Mouse (Mus musculus) midbrain, embryonic 15.5 days (tissue): ENCODE results near the gene Il15ra. TPM values are rescaled to one million over a fixed set of nuclear protein-coding genes. Genes with fewer than 3 reads are reported as not detected.
A peak's percentile ranks its signal among the peaks of the same experiment; 100 is the strongest.
"Not testable (repeated sequence)": the region's sequence is repeated elsewhere in the genome, so short reads cannot be mapped to it uniquely, and the experiment has no call there.

ENCODE experiments used
- ATAC-seq: fragments of 200-750 bp; cut with Nextera tagmentation; replicated peaks from 2 replicates; pipeline ENCODE4 v1.8.0; 2017; ENCODE audit warnings: moderate TSS enrichment
- H3K27ac ChIP-seq: fragments of 300-500 bp; sonication (generic); 2 replicates; pipeline ENCODE4 v1.5.1; 2015; ENCODE audit warnings: mild to moderate bottlenecking, inconsistent platforms
- H3K27me3 ChIP-seq: fragments of 300-500 bp; sonication (generic); replicated peaks from 2 replicates; pipeline ENCODE4 v1.6.1; 2015; ENCODE audit warnings: inconsistent platforms
- H3K36me3 ChIP-seq: fragments of 300-500 bp; sonication (generic); replicated peaks from 2 replicates; pipeline ENCODE4 v1.6.1; 2015; ENCODE audit warnings: inconsistent platforms
- H3K4me1 ChIP-seq: fragments of 300-500 bp; sonication (generic); 2 replicates; pipeline ENCODE4 v1.6.1; 2015; ENCODE audit warnings: inconsistent platforms
- H3K4me2 ChIP-seq: fragments of 300-500 bp; sonication (generic); 2 replicates; pipeline ENCODE4 v1.6.1; 2015; ENCODE audit warnings: inconsistent platforms, mild to moderate bottlenecking, moderate library complexity
- H3K4me3 ChIP-seq: fragments of 300-500 bp; sonication (generic); 2 replicates; pipeline ENCODE4 v1.5.1; 2015; ENCODE audit warnings: mild to moderate bottlenecking, inconsistent platforms
- H3K9ac ChIP-seq: fragments of 300-500 bp; sonication (generic); 2 replicates; pipeline ENCODE4 v1.6.1; 2015; ENCODE audit warnings: mild to moderate bottlenecking, inconsistent platforms
- H3K9me3 ChIP-seq: fragments of 300-500 bp; sonication (generic); 2 replicates; pipeline ENCODE4 v1.6.1; 2016; ENCODE audit warnings: inconsistent platforms
- WGBS: fragments of 180-500 bp; shearing (Covaris S2); methylation state at CpG from one replicate; pipeline ENCODE4 v1.1.7; 2015; ENCODE audit warnings: mixed read lengths; 5-methylcytosine and 5-hydroxymethylcytosine counted together
- polyA plus RNA-seq: library from polyadenylated mRNA; unstranded; fragments of >200 nt; fragmentation: Nextera tagmentation; extraction: Ambion mirVana; gene quantifications from 2 replicates; pipeline ENCODE4 v1.2.1, GENCODE M21; 2015

Il15ra gene
- polyA plus RNA-seq, 1 experiment from 2014 or later: 0.59 TPM

DNA sequence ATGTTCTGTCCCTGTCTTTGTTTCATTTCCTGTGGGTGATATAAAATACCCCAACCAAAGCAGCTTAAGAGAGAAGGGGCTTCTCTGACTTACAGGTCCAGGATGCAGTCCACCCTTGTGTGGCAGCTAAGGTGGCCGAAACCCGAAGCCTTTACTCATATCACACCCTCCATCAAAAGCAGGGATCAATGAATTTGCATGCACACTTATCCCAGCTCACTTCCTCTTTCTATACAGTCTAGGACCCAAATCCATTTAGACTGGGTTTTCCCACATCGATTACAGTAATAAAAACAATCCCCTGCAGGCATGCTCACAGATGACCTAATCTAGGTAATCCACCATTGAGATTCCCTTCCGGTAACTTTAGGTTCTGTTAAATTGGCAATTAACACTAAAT, 18.6 kb upstream of the Il15ra start:
- Histone ChIP-seq H3K4me3 (no peak overlapping the region), H3K9ac (no peak overlapping the region)
- 89% methylated on average over 4 of the region's 4 CpGs for WGBS

GRCm38 (mm10) chr2:11687436-11687835, 17.7 kb upstream of the Il15ra start:
- ATAC-seq: no peak
- Histone ChIP-seq H3K4me3 (no peak overlapping the region), H3K36me3 (no peaks in the 10 kb centered on the region), H3K27me3 (no peaks in the 10 kb centered on the region), H3K4me2 (no peak overlapping the region), H3K9me3 (no peaks in the 10 kb centered on the region), H3K9ac (no peak overlapping the region), H3K4me1 (no peaks in the 10 kb centered on the region), H3K27ac (no peak overlapping the region)
- 26% methylated on average over 3 of the region's 3 CpGs for WGBS

More for the DNA sequence above, 18.6 kb upstream of the Il15ra start:
- no peak for ATAC-seq
- H3K36me3 ChIP-seq: no peaks in the 10 kb centered on the region
- no peak overlapping the region for H3K4me2 ChIP-seq
- no peaks in the 10 kb centered on the region for H3K27me3 ChIP-seq
- H3K4me1 ChIP-seq: no peaks in the 10 kb centered on the region
- H3K9me3 ChIP-seq: no peaks in the 10 kb centered on the region
- no peak overlapping the region for H3K27ac ChIP-seq

DNA sequence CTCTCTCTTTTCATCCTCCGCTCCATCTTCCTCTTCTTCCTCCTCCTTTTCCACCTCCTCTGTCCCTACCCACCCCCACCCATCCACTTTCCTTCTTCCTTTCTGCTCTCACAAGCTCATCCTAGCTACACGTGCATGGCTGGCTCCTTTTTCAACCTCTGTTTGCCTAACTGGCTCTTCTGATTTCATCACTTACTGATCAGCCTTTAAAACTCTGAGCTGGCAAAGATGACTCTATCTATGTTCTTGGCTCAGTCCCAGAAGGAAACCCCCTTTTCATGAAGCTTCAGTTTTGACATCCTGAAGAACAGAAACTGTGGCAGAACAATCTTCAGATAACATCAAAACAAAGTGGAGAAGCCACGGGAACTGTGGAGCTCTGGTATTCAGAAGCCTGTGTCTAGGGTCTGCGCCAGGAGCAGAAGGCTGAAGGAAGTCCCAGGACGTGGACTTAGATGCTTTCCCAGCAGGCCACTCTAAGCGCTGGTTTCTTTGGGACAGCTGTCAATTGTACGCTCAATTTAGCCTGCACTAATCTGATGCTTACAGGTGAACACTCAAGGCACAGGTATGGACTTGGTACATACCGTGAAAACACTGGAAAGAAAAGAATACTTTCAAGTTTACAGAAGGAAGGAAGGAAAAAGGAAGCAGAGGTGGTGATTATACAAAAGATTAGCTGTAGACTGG, 14.7 kb upstream of the Il15ra start:
- no peak overlapping the region for H3K9ac ChIP-seq
- H3K9me3 ChIP-seq: no peaks in the 10 kb centered on the region
- no peak overlapping the region for H3K4me3 ChIP-seq
- ATAC-seq: no peak
- no peaks in the 10 kb centered on the region for H3K36me3 ChIP-seq
- no peak overlapping the region for H3K4me2 ChIP-seq
- no peaks in the 10 kb centered on the region for H3K27me3 ChIP-seq
- H3K4me1 ChIP-seq: no peaks in the 10 kb centered on the region
- no peak overlapping the region for H3K27ac ChIP-seq
- 76% methylated on average over 8 of the region's 8 CpGs for WGBS

DNA sequence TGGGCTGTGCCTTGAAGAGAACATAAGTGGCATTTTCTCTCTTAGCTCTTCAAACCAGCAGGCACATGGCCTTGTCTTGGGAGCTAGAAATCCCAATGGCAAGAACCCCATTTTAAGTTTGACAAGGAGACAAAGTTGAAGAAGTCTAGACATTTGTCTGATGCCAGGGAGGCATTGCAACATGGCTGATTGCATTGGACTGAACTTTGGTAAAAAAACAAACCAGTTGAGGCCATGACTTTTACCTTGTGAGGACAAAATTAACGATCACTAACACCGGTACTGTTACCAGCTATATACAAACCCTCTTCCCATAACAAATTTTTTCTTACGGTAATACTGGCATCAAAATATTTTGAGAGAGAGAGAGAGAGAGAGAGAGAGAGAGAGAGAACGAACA, 11.7 kb upstream of the Il15ra start:
- H3K4me3 ChIP-seq: no peak overlapping the region
- H3K36me3 ChIP-seq: no peaks in the 10 kb centered on the region
- H3K9me3 ChIP-seq: no peaks in the 10 kb centered on the region
- H3K4me2 ChIP-seq: no peak overlapping the region
- H3K4me1 ChIP-seq: no peaks in the 10 kb centered on the region
- ATAC-seq: no peak
- H3K27ac ChIP-seq: no peak overlapping the region
- H3K27me3 ChIP-seq: no peaks in the 10 kb centered on the region
- no peak overlapping the region for H3K9ac ChIP-seq
- 94% methylated on average over 4 of the region's 4 CpGs for WGBS

GRCm38 (mm10) chr2:11694104-11694503, 11.0 kb upstream of the Il15ra start:
- Histone ChIP-seq H3K9ac (no peak overlapping the region), H3K4me2 (no peak overlapping the region), H3K4me1 (no peaks in the 10 kb centered on the region), H3K36me3 (no peaks in the 10 kb centered on the region), H3K9me3 (no peaks in the 10 kb centered on the region), H3K27ac (no peak overlapping the region), H3K4me3 (no peak overlapping the region), H3K27me3 (no peaks in the 10 kb centered on the region)
- no peak for ATAC-seq
- 80% methylated on average over 2 of the region's 2 CpGs for WGBS

- H3K4me2 ChIP-seq: no peak overlapping the region
- H3K4me3 ChIP-seq: no peak overlapping the region
- no peaks in the 10 kb centered on the region for H3K9me3 ChIP-seq
- ATAC-seq: no peak
- 69% methylated on average over 2 of the region's 2 CpGs for WGBS
- H3K4me1 ChIP-seq: no peaks in the 10 kb centered on the region
- no peak overlapping the region for H3K9ac ChIP-seq
- no peak overlapping the region for H3K27ac ChIP-seq
- H3K36me3 ChIP-seq: no peaks in the 10 kb centered on the region
- no peaks in the 10 kb centered on the region for H3K27me3 ChIP-seq
Observed at GRCm38 (mm10) chr2:11695867-11696266, 9.2 kb upstream of the Il15ra start.

DNA sequence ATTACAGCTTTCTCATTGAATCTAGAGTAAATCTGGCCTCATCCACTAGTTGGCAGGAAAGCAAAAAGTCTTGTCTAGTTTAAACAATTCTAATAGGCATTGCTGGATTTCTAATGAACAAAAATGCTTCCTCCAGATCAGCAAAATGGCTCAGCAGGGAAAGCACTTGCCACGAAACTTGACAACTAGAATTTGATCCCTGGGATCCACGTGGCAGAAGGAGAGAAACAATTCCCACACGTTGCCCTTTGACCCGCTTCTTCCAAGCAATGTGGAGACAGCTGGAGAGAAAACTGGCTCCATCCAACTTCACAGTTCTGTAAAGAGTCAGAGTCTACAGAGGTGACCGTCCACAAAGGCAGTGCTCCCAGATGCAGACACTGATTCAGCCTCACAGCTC, 6.1 kb upstream of the Il15ra start:
- H3K27me3 ChIP-seq: no peaks in the 10 kb centered on the region
- no peak for ATAC-seq
- no peak overlapping the region for H3K9ac ChIP-seq
- no peaks in the 10 kb centered on the region for H3K9me3 ChIP-seq
- 65% methylated on average over 5 of the region's 5 CpGs for WGBS
- no peaks in the 10 kb centered on the region for H3K36me3 ChIP-seq
- H3K4me1 ChIP-seq: no peaks in the 10 kb centered on the region
- no peak overlapping the region for H3K27ac ChIP-seq
- H3K4me3 ChIP-seq: no peak overlapping the region
- no peak overlapping the region for H3K4me2 ChIP-seq

DNA sequence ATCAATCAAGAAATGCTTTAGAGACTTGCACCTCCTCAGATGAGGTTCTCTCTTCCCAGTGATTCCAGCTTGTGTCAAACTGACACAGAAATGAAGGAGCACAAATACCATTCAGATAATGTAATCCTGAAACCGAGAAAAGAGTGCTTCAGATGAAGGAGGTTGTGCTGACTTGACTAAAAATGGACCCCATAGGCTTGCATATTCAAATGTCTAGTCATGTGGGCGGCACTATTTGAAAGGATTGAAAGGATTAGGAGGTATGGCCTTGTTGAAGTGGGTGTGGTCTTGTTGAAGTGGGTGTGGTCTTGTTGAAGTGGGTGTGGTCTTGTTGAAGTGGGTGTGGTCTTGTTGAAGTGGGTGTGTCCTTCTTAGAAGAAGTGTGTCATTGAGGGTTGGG, 5.2 kb upstream of the Il15ra start:
- Histone ChIP-seq H3K27ac (no peak overlapping the region), H3K9ac (no peak overlapping the region), H3K9me3 (no peaks in the 10 kb centered on the region), H3K36me3 (no peaks in the 10 kb centered on the region), H3K4me3 (no peak overlapping the region), H3K4me1 (no peaks in the 10 kb centered on the region), H3K4me2 (no peak overlapping the region), H3K27me3 (no peaks in the 10 kb centered on the region)
- no peak for ATAC-seq
- 86% methylated on average over 2 of the region's 2 CpGs for WGBS

DNA sequence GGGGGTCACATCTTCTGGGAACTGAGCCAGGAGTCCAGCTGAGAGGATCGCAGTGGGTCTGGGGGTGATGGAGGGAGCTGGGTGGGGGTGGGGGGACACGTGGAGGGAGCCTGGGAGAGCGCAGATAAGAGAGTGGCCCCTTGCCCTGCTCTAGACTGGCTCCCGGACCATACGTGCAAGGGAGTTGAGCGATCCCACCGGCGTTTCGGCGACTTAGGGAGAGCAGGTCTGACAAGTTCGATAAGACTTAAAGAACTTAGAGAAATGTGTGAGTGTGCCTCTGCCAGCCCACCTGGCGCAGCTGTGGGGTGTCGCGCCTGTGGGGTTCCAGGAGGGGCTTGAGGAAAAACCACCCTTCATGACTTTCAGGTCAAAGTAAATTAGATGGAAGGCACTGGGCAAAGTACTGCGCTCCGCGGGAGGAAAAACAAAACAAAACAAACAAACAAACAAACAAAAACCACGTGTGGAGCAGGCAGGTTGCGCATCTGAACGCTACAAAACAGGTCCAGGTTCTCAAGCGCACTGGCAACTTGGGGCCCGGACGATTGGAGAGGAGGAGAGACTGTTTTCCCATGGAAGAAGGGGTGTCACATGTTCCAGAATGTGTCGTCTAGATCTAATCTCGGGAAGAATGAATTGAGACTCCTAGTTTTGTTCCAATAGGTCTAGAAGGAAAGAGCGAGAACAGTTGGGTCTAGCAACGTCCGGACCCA, 1.1 kb downstream of the Il15ra start:
- H3K4me2 ChIP-seq: peak overlapping the region; percentile 99
- peak overlapping the region; percentile 52 for H3K4me3 ChIP-seq
- peaks cover 17% of the 10 kb centered on the region for H3K4me1 ChIP-seq
- H3K27ac ChIP-seq: no peak overlapping the region
- ATAC-seq: peak; percentile 75
- no peaks in the 10 kb centered on the region for H3K9me3 ChIP-seq
- H3K36me3 ChIP-seq: no peaks in the 10 kb centered on the region
- H3K9ac ChIP-seq: peak overlapping the region; percentile 47
- peaks cover 18% of the 10 kb centered on the region for H3K27me3 ChIP-seq
- WGBS: 5% methylated on average over 28 of the region's 28 CpGs

DNA sequence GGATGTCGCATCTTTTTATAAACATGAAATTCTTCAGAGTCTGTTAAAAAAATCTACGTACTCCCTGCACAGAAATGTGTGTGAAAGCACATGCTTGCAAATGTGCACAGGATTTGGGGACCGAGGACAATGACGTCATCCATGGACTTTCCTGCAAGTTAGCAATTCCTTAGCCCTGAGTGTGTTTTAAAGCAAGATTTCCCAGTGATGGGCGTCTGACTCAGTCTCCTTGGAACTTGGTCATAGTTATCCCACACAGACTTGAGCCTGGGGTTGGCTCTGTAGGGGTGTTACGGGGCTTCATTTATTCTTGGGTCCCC, 1.6 kb downstream of the Il15ra start:
- no peaks in the 10 kb centered on the region for H3K36me3 ChIP-seq
- 38% methylated on average over 6 of the region's 6 CpGs for WGBS
- no peak for ATAC-seq
- no peak overlapping the region for H3K9ac ChIP-seq
- no peaks in the 10 kb centered on the region for H3K9me3 ChIP-seq
- peaks cover 18% of the 10 kb centered on the region for H3K27me3 ChIP-seq
- peak overlapping the region; percentile 52 for H3K4me3 ChIP-seq
- H3K4me2 ChIP-seq: peak overlapping the region; percentile 99
- no peak overlapping the region for H3K27ac ChIP-seq
- H3K4me1 ChIP-seq: peaks cover 17% of the 10 kb centered on the region

DNA sequence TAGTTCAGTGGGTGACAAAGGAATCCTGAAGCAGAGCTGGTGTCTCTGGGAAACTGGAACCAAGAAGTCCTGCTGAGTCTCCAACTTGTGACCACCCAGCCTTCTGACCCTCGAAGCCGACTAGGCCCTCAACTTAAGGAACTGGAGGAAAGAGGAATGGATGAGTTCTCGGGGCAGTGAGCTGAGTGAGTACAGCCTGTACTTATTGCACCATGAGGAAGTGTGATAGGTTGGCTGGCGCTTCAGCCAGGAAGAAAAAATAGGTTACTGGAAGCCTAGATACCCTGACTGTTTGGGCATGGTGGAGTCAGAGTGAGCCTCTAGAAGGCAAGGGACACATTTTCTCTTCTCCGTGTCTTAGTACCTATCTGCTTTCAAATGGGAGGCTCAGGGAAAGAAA, 3.4 kb downstream of the Il15ra start:
- Histone ChIP-seq H3K9ac (no peak overlapping the region), H3K36me3 (no peaks in the 10 kb centered on the region), H3K27ac (no peak overlapping the region), H3K9me3 (no peaks in the 10 kb centered on the region), H3K4me3 (no peak overlapping the region), H3K4me1 (peaks cover 17% of the 10 kb centered on the region), H3K4me2 (no peak overlapping the region), H3K27me3 (peaks cover 18% of the 10 kb centered on the region)
- 84% methylated on average over 5 of the region's 5 CpGs for WGBS
- ATAC-seq: no peak

GRCm38 (mm10) chr2:11710101-11710500, 5.0 kb downstream of the Il15ra start:
- Histone ChIP-seq H3K4me1 (peaks cover 16% of the 10 kb centered on the region), H3K27me3 (peaks cover 18% of the 10 kb centered on the region)
- not testable (repeated sequence) for H3K4me3 ChIP-seq, H3K9me3 ChIP-seq, H3K4me2 ChIP-seq, H3K27ac ChIP-seq, ATAC-seq, H3K36me3 ChIP-seq, H3K9ac ChIP-seq
- 61% methylated on average over 4 of the region's 4 CpGs for WGBS

DNA sequence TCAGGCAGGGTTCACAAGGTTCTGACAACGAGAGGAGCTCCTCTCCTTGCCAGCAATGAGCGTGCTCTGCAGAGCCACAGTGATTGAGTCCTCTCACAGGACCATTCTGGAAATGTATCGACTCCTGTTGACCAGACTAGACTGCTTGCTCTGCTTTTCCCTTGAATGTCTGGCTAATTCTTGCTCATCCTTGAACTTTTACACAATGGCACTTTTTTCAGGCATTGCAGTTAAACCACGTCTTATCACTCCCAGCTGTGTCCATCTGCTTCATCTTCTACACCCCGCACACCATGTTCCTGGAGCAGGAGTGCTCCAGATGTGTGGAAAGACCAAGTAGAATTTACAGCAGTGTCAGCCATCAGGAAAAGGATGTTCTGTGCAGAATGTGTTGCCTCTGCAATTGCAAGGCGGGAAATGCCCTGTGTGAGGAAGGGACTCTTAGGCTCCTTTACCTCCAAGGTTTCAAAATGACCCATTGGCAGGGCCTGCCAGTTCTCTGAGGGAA, 7.4 kb downstream of the Il15ra start:
- Histone ChIP-seq H3K27ac (no peak overlapping the region), H3K4me3 (no peak overlapping the region), H3K9me3 (no peaks in the 10 kb centered on the region), H3K36me3 (no peaks in the 10 kb centered on the region), H3K9ac (no peak overlapping the region), H3K4me2 (no peak overlapping the region), H3K27me3 (no peaks in the 10 kb centered on the region), H3K4me1 (no peaks in the 10 kb centered on the region)
- no peak for ATAC-seq
- 86% methylated on average over 6 of the region's 6 CpGs for WGBS
